Mouse (Mus musculus) lung, postnatal 4 days (tissue): Measurements from ENCODE around the gene Zfp972.
"Not testable (repeated sequence)": the region's sequence is repeated elsewhere in the genome, so short reads cannot be mapped to it uniquely, and the experiment has no call there.

Experiments used
- DNase-seq, 2 experiments: peaks; one replicate each; pipeline ENCODE4 v3.0.0; 2021

Zfp972 gene

GRCm38 (mm10) chr2:177925563-177926103 is at the start of gene Zfp972:
Gene Zfp972 (minus strand): TSS chr2:177925613.
- not testable (repeated sequence) for DNase-seq

- peak in 1 of 2 experiments; percentile 3 for DNase-seq
Measured at GRCm38 (mm10) chr2:177974814-177975213, 49.4 kb upstream of the Zfp972 start.

GRCm38 (mm10) chr2:177957145-177957544 is 31.7 kb upstream of the Zfp972 start, which contains the start of gene Gm14326:
Gene Gm14326 (minus strand): TSS chr2:177957297.
- DNase-seq, result peak; percentile 85 to 91

GRCm38 (mm10) chr2:177956734-177957133 is 31.3 kb upstream of the Zfp972 start:
- DNase-seq, result peak; percentile 20 to 26

- not testable (repeated sequence) for DNase-seq
Measured at GRCm38 (mm10) chr2:177903276-177903675, 22.1 kb downstream of the Zfp972 start.

- not testable (repeated sequence) for DNase-seq
Measured at GRCm38 (mm10) chr2:177898171-177898570, 27.2 kb downstream of the Zfp972 start.

GRCm38 (mm10) chr2:177897046-177897578 is 28.3 kb downstream of the Zfp972 start, which contains the start of gene Gm14327:
Gene Gm14327 (plus strand): TSS chr2:177897096.
- not testable (repeated sequence) for DNase-seq

- peak in 1 of 2 experiments; percentile 22 for DNase-seq
Measured at GRCm38 (mm10) chr2:177887743-177888142, 37.7 kb downstream of the Zfp972 start.

- DNase-seq, result not testable (repeated sequence)
Measured at GRCm38 (mm10) chr2:177862254-177862653, 63.2 kb downstream of the Zfp972 start.
